Mouse (Mus musculus): ENCODE results near the gene Rbms2. TPM values are rescaled to one million over a fixed set of nuclear protein-coding genes. Genes with fewer than 3 reads are reported as not detected.
"Not testable (repeated sequence)": the region's sequence is repeated elsewhere in the genome, so short reads cannot be mapped to it uniquely, and the experiment has no call there.

The Rbms2 gene
- polyA plus RNA-seq, 1 experiment from 2014 or later: 7.1 TPM

DNA sequence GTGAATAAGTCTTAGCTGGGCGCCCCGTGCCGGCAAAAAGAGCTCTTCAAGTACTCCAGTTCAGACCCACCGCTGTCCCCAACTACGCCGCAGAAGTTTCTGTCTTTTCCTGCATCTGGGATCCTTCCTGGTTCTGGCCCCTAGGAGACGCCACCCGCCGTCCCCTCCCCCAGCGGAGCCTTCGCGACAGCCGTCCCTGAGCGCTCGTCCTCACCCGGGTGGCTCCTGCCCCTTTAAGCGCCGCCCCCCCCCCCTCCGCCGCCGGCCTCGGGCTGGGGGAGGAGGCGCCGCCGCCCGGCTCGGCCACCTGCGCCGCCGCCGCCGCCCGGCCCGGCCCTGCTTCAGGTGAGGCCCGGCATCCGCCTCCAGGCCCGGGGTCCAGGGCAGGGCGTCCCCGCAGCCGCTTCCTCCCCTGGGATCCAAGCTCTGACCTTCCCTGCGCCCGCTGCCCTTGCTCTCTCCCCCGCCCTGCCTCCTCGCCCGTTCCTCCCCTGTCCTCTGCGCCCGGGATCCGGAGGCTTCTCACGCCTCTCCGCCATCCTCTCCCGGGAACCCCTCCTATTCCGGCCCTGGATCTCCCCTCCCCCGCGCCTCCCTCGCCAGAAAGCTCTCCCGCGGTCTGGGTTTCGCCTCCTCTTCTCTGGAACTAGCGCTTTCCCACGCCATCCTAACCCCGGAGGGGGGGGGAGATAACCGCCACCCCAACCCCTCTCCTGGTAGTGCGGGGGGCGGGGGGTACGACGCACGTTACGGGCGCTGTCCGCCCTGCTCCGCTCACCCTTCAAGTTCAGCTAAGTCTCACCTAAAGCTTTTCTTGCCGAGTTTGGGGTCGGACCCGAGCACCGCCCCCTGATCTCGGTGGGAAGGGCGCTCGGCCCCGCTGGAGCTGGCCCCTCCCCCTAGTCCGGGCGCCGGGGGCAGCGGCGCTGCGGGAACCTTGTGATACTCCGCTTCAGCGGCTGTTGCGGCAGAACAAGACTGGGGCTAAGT lies 87.3 kb downstream of the Rbms2 start:
- peak overlapping the region; percentile 75 for H3K4me3 ChIP-seq (replicated peaks; ENCODE audit: low read depth, low read length)
- WGBS: under 1% methylated on average over 86 of the region's 88 CpGs
- no peaks in the 10 kb centered on the region for H3K27me3 ChIP-seq (ENCODE audit: control insufficient read depth, insufficient read depth, low read length)
- H3K9ac ChIP-seq (replicated peaks; ENCODE audit: low read length): peak overlapping the region; percentile 77
- peaks cover 31% of the 10 kb centered on the region for H3K4me1 ChIP-seq (ENCODE audit: control insufficient read depth, insufficient read depth, low read length)
- H3K4me2 ChIP-seq (ENCODE audit: low read length): peak overlapping the region; percentile 91
- no peaks in the 10 kb centered on the region for H3K9me3 ChIP-seq (ENCODE audit: control insufficient read depth, low read length)
- ATAC-seq (ENCODE audit: low FRiP score, low TSS enrichment) (peak; percentile 42), DNase-seq (peak; percentile 86)
- peaks cover 31% of the 10 kb centered on the region for H3K36me3 ChIP-seq (ENCODE audit: control insufficient read depth, insufficient read depth, low read length)
- peak overlapping the region; percentile 89 for H3K27ac ChIP-seq (replicated peaks; ENCODE audit: low read depth, low read length)

DNA sequence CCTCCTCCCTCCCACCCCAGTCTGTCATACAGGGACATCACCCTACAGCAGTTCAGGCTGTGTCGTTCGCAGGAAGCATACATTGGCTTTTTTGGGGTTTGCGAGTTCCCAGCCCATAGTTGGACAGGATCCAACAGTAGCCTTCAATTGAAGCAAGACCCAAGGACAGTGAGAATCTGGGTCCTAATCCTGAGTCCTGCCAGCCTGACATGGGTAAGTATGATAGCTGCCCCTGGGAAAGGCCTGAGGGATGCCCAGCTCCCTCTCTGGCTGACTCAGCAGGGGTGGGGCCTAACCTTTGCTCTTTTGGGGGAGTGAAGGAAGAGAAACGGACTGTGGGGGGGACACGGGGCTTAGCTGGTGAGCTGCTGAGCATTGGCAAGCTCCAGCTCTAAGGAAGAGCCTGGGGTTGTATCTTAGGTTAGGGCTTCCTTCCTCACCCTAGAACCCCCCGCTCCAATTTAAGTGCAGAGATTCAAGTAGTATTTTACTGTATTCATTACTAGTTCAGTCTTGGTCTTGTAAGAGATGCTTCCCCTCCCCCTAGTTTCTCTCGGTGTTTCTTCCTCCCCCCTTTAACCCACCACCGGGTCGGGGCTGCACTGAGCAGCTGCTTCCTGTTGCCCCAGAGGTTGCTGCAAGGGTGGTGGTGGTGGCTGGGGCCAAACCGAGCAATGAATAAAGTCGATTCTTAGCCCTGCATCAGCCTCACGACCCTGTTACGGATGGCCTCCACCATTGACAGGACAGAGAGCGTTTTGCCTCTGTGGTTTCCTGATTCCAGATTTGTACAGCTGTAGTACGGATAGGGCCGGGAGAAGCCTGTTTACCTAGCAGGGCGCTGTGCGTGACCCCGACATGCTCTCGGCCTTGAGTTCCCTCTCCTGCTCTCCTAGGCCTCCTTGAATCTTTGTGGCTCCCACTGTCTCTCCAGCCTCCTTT lies 88.3 kb downstream of the Rbms2 start, which contains the start of gene Baz2a:
Gene Baz2a, plus strand, starts transcription at position 14 of the 942 bp plus-strand sequence.
- H3K9me3 ChIP-seq (ENCODE audit: control insufficient read depth, low read length): no peaks in the 10 kb centered on the region
- peak within 1 kb of the TSS; percentile 77 for H3K9ac ChIP-seq (replicated peaks; ENCODE audit: low read length)
- peak; percentile 51 for DNase-seq
- peaks cover 30% of the 10 kb centered on the region for H3K4me1 ChIP-seq (ENCODE audit: control insufficient read depth, insufficient read depth, low read length)
- no peaks in the 10 kb centered on the region for H3K27me3 ChIP-seq (ENCODE audit: control insufficient read depth, insufficient read depth, low read length)
- peak within 1 kb of the TSS; percentile 75 for H3K4me3 ChIP-seq (replicated peaks; ENCODE audit: low read depth, low read length)
- under 1% methylated on average over 20 of the region's 20 CpGs for WGBS
- H3K4me2 ChIP-seq (ENCODE audit: low read length): peak within 1 kb of the TSS; percentile 91
- no peak for ATAC-seq (ENCODE audit: low FRiP score, low TSS enrichment)
- H3K36me3 ChIP-seq (ENCODE audit: control insufficient read depth, insufficient read depth, low read length): peaks cover 41% of the 10 kb centered on the region
- H3K27ac ChIP-seq (replicated peaks; ENCODE audit: low read depth, low read length): peak within 1 kb of the TSS; percentile 89

DNA sequence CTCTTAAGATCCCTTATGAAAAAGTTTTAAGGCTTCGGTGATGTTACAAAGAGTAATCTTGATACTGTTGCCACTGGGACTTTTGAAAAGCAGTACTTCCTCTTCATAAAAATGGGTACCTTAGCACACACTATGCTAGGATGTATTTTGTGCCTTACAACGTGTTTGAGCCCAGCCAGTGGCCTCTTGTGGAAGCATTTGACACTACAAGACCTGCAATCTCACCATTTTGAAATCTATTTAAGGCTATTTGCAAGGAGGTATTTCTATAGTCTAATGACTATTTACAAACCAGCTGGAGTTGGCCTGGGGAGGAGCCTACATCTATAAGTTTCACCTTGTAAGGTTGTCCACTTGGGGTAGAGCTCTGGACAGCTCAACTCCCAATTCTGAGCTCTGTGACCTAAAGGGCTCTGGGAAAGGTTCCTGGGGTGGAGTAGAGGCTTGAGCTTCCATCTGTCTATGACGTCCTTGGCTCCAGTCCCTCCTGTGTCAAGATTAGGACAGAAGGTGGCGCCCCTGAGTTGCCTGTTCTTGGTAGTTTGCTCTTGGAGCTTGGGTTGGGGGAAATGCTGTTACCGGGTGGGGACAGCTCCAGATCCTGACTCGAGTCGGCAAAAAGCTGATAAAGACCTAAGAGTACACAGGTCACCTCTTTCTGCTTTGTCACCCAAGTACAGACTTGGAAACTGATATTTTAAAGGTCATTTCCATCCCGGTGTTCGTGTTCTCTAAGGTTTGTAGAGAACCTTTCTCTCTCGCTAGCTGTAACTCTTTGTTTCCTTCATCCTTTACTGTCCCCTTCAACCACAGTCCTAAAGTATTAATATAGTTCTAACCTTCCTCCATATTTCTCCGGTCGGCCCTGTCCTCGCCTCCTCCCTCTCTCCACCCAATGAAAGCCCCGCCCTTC lies 89.2 kb downstream of the Rbms2 start:
- peaks cover 50% of the 10 kb centered on the region for H3K36me3 ChIP-seq (ENCODE audit: control insufficient read depth, insufficient read depth, low read length)

GRCm38 (mm10) chr10:128089842-128090241 lies 90.3 kb downstream of the Rbms2 start:
- Histone ChIP-seq H3K36me3 (ENCODE audit: control insufficient read depth, insufficient read depth, low read length) (peaks cover 61% of the 10 kb centered on the region), H3K9ac (replicated peaks; ENCODE audit: low read length) (no peak overlapping the region), H3K4me3 (replicated peaks; ENCODE audit: low read depth, low read length) (no peak overlapping the region), H3K27ac (replicated peaks; ENCODE audit: low read depth, low read length) (no peak overlapping the region), H3K9me3 (ENCODE audit: control insufficient read depth, low read length) (no peaks in the 10 kb centered on the region), H3K4me1 (ENCODE audit: control insufficient read depth, insufficient read depth, low read length) (peaks cover 29% of the 10 kb centered on the region), H3K4me2 (ENCODE audit: low read length) (no peak overlapping the region), H3K27me3 (ENCODE audit: control insufficient read depth, insufficient read depth, low read length) (no peaks in the 10 kb centered on the region)
- WGBS: 79% methylated on average over 5 of the region's 5 CpGs
- ATAC-seq (ENCODE audit: low FRiP score, low TSS enrichment) (no peak), DNase-seq (no peak)

More for the DNA sequence above, 89.2 kb downstream of the Rbms2 start:
- no peaks in the 10 kb centered on the region for H3K27me3 ChIP-seq (ENCODE audit: control insufficient read depth, insufficient read depth, low read length)
- H3K27ac ChIP-seq (replicated peaks; ENCODE audit: low read depth, low read length): 0 out of 2 replicates have a peak overlapping the region, but pooled peaks have one; percentile 5
- H3K4me3 ChIP-seq (replicated peaks; ENCODE audit: low read depth, low read length): peak overlapping the region; percentile 75; the same call in 1 of the 2 replicates
- DNase-seq (peak; percentile 90), ATAC-seq (ENCODE audit: low FRiP score, low TSS enrichment) (peak; percentile 39; the same call in 1 of the 2 replicates)
- peaks cover 27% of the 10 kb centered on the region for H3K4me1 ChIP-seq (ENCODE audit: control insufficient read depth, insufficient read depth, low read length)
- H3K4me2 ChIP-seq (ENCODE audit: low read length): peak overlapping the region; percentile 91
- WGBS: 9% methylated on average over 14 of the region's 14 CpGs
- H3K9me3 ChIP-seq (ENCODE audit: control insufficient read depth, low read length): no peaks in the 10 kb centered on the region
- H3K9ac ChIP-seq (replicated peaks; ENCODE audit: low read length): no peak overlapping the region; the same call in 1 of the 2 replicates

DNA sequence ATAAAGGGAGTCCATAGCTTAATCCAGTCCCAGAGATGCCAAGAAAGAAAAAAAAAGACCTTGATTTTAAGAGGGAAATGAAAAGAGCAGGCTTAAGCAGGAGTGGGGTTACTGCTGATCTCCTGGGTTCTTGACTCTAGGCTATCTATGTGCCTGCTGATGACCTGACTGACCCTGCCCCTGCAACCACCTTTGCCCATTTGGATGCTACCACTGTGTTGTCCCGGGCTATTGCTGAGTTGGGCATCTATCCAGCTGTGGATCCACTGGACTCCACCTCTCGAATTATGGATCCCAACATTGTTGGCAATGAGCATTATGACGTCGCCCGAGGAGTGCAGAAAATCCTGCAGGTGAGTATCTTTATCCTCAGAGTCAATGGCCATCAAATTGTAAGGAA lies 91.9 kb downstream of the Rbms2 start:
- Histone ChIP-seq H3K4me2 (ENCODE audit: low read length) (no peak overlapping the region), H3K4me3 (replicated peaks; ENCODE audit: low read depth, low read length) (no peak overlapping the region), H3K4me1 (ENCODE audit: control insufficient read depth, insufficient read depth, low read length) (peaks cover 21% of the 10 kb centered on the region), H3K9me3 (ENCODE audit: control insufficient read depth, low read length) (no peaks in the 10 kb centered on the region), H3K27me3 (ENCODE audit: control insufficient read depth, insufficient read depth, low read length) (no peaks in the 10 kb centered on the region), H3K36me3 (ENCODE audit: control insufficient read depth, insufficient read depth, low read length) (peaks cover 63% of the 10 kb centered on the region), H3K9ac (replicated peaks; ENCODE audit: low read length) (no peak overlapping the region), H3K27ac (replicated peaks; ENCODE audit: low read depth, low read length) (no peak overlapping the region)
- DNase-seq: no peak
- no peak for ATAC-seq (ENCODE audit: low FRiP score, low TSS enrichment)
- WGBS: 95% methylated on average over 5 of the region's 5 CpGs

- H3K27me3 ChIP-seq (ENCODE audit: control insufficient read depth, insufficient read depth, low read length); H3K9ac ChIP-seq (replicated peaks; ENCODE audit: low read length); H3K27ac ChIP-seq (replicated peaks; ENCODE audit: low read depth, low read length); H3K9me3 ChIP-seq (ENCODE audit: control insufficient read depth, low read length); DNase-seq; ATAC-seq (ENCODE audit: low FRiP score, low TSS enrichment); H3K4me2 ChIP-seq (ENCODE audit: low read length); H3K4me3 ChIP-seq (replicated peaks; ENCODE audit: low read depth, low read length): not testable (repeated sequence)
- Histone ChIP-seq H3K4me1 (ENCODE audit: control insufficient read depth, insufficient read depth, low read length) (peaks cover 21% of the 10 kb centered on the region), H3K36me3 (ENCODE audit: control insufficient read depth, insufficient read depth, low read length) (peaks cover 63% of the 10 kb centered on the region)
- WGBS: 87% methylated on average over 2 of the region's 2 CpGs
These were observed 92.9 kb downstream of the Rbms2 start for GRCm38 (mm10) chr10:128087216-128087615.

GRCm38 (mm10) chr10:128086391-128086790 lies 93.7 kb downstream of the Rbms2 start:
- H3K36me3 ChIP-seq (ENCODE audit: control insufficient read depth, insufficient read depth, low read length): peaks cover 63% of the 10 kb centered on the region
- ATAC-seq (ENCODE audit: low FRiP score, low TSS enrichment): no peak

More at GRCm38 (mm10) chr10:128086391-128086790, 93.7 kb downstream of the Rbms2 start:
- DNase-seq: peak; percentile 65
- H3K4me2 ChIP-seq (ENCODE audit: low read length): no peak overlapping the region
- H3K27me3 ChIP-seq (ENCODE audit: control insufficient read depth, insufficient read depth, low read length): no peaks in the 10 kb centered on the region
- no peak overlapping the region for H3K4me3 ChIP-seq (replicated peaks; ENCODE audit: low read depth, low read length)
- peaks cover 17% of the 10 kb centered on the region for H3K4me1 ChIP-seq (ENCODE audit: control insufficient read depth, insufficient read depth, low read length)
- no peaks in the 10 kb centered on the region for H3K9me3 ChIP-seq (ENCODE audit: control insufficient read depth, low read length)
- H3K27ac ChIP-seq (replicated peaks; ENCODE audit: low read depth, low read length): no peak overlapping the region
- H3K9ac ChIP-seq (replicated peaks; ENCODE audit: low read length): no peak overlapping the region
- WGBS: 80% methylated on average over 6 of the region's 6 CpGs

All from midbrain, embryonic 14.5 days (tissue).